Mouse (Mus musculus): ENCODE data around the gene Tle1. TPM values are rescaled to one million over a fixed set of nuclear protein-coding genes. Genes with fewer than 3 reads are reported as not detected.
A peak's percentile ranks its signal among the peaks of the same experiment; 100 is the strongest.

The Tle1 gene
- polyA plus RNA-seq, 1 experiment from 2014 or later = 40.0 TPM

DNA sequence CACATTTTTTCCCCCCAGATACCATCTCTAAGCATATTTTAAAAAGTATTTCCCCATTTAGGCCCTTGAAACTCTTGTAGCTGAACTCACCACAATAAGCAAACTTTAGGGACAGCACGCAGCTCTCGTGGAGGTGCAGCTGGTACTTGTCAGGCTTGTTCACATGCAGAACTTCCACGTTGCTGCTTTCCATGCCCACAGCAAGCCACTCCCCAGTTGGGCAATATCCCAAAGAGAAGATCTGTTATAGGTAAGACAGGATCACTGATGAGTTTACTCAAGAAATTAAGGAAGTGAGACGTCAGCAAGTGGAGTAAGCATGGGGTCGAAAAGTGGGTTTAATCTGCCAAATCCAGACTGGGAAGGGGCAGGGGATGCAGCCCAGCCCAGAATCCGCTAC lies 80.7 kb downstream of the Tle1 start:
- no peak overlapping the region for H3K9ac ChIP-seq (replicated peaks)
- WGBS = 93% methylated on average over 6 of the region's 6 CpGs
- H3K36me3 ChIP-seq = peaks cover 56% of the 10 kb centered on the region
- no peak for ATAC-seq (replicated peaks)
- no peak overlapping the region for H3K4me2 ChIP-seq (replicated peaks)
- H3K4me3 ChIP-seq = no peak overlapping the region
- H3K4me1 ChIP-seq = no peaks in the 10 kb centered on the region
- no peaks in the 10 kb centered on the region for H3K9me3 ChIP-seq
- no peak overlapping the region for H3K27ac ChIP-seq (replicated peaks)
- H3K27me3 ChIP-seq = no peaks in the 10 kb centered on the region

DNA sequence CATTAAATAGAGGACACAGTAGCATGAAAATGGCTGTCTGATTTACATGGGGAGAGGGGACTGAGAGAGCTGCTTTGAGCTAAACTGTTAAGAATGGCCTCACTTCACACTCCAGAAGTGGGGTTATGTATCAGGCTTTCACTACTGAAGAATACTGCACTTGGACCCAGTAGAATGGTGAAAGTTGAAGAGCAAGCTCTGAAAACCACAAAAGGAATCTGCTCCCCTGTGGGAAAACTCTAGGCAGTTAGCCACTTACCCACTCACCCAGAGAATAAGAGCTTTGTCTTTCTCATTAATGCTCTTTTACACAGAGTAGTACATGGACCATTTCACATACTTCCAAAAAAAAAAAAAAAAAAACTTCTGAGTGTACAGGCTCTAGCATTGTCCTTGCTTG lies 95.0 kb downstream of the Tle1 start:
- Histone ChIP-seq H3K4me2 (replicated peaks) (no peak overlapping the region), H3K4me3 (no peak overlapping the region), H3K9ac (replicated peaks) (no peak overlapping the region), H3K36me3 (peaks cover 14% of the 10 kb centered on the region), H3K27ac (replicated peaks) (peak overlapping the region; percentile 13; the same call in 1 of the 2 replicates), H3K4me1 (0 out of 2 replicates have a peak, but pooled peaks cover 3% of the 10 kb centered on the region), H3K9me3 (no peaks in the 10 kb centered on the region), H3K27me3 (no peaks in the 10 kb centered on the region)
- peak; percentile 79 for ATAC-seq (replicated peaks)

DNA sequence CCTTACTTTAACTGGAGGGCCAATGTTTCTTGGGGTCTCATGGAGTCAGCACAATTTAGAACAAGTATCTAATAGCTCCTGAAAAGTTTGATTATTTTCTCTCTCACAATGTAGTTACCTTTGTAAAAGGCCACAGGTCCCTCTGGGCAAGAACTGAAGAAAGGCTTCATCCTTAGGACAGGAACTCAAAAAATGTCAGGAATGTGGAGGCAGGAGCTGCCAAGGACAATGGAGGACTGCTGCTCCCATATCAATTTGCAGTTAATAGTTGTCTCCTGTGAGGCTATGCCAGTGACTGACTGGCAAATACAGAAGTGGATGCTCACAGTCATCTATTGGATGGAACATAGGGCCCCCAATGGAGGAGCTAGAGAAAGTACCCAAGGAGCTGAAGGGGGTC lies 96.5 kb downstream of the Tle1 start:
- Histone ChIP-seq H3K9me3 (no peaks in the 10 kb centered on the region), H3K27me3 (no peaks in the 10 kb centered on the region), H3K4me3 (no peak overlapping the region), H3K36me3 (peaks cover 13% of the 10 kb centered on the region), H3K4me1 (0 out of 2 replicates have a peak, but pooled peaks cover 3% of the 10 kb centered on the region), H3K9ac (replicated peaks) (no peak overlapping the region), H3K4me2 (replicated peaks) (no peak overlapping the region), H3K27ac (replicated peaks) (no peak overlapping the region)
- no peak for ATAC-seq (replicated peaks)

DNA sequence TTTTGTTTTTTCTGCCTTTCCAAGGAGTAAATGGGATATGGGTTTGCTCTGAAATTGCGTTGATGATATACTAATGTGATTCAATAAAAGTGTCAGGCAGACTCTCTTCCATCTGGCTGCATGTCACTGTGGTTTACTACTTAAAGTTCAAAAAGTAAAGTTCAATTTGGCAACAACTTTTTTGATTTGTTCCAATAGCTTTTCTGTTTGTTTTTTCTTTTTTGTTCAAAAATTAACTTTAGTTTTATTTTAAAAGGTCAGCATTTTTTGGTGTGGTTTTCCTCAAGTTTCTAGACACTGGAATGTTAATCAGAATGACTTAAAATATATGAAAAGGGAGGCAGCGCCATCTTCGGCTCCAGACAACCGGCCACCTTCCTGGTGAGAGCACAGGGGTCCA lies 112.9 kb downstream of the Tle1 start:
- Histone ChIP-seq H3K4me3 (no peak overlapping the region), H3K9me3 (no peaks in the 10 kb centered on the region), H3K27ac (replicated peaks) (no peak overlapping the region), H3K4me1 (no peaks in the 10 kb centered on the region), H3K36me3 (no peaks in the 10 kb centered on the region), H3K4me2 (replicated peaks) (no peak overlapping the region), H3K27me3 (no peaks in the 10 kb centered on the region), H3K9ac (replicated peaks) (no peak overlapping the region)
- 96% methylated on average over 4 of the region's 4 CpGs for WGBS
- no peak for ATAC-seq (replicated peaks)

DNA sequence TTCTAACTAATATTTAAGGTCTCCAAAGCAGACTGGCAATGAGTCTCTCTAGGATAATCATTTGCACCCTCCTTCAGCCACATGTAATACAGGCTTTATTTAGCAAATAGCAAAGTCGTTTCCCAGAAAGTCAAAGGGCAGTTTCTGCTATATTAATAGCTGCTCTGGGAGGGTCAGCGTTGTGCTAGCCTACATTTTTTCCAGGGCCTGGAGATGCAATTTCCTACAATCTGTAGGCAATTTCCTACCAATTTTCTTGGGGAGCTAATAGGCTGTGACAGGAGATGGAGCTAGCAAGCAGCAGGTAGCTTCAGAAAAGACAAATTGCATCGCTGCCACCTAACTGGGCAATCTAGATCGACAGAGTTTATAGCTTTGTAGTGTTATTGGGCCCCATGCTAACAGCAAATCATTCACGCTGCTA lies 131.6 kb downstream of the Tle1 start:
- ATAC-seq (replicated peaks) = no peak
- no peaks in the 10 kb centered on the region for H3K9me3 ChIP-seq
- H3K27ac ChIP-seq (replicated peaks) = no peak overlapping the region
- H3K4me1 ChIP-seq = no peaks in the 10 kb centered on the region
- 60% methylated on average over 5 of the region's 5 CpGs for WGBS
- H3K9ac ChIP-seq (replicated peaks) = no peak overlapping the region
- H3K4me3 ChIP-seq = no peak overlapping the region
- H3K36me3 ChIP-seq = no peaks in the 10 kb centered on the region
- no peak overlapping the region for H3K4me2 ChIP-seq (replicated peaks)
- no peaks in the 10 kb centered on the region for H3K27me3 ChIP-seq

- H3K9ac ChIP-seq (replicated peaks) = no peak overlapping the region
- no peaks in the 10 kb centered on the region for H3K36me3 ChIP-seq
- ATAC-seq (replicated peaks) = no peak
- H3K27ac ChIP-seq (replicated peaks) = no peak overlapping the region
- H3K27me3 ChIP-seq = no peaks in the 10 kb centered on the region
- H3K9me3 ChIP-seq = no peaks in the 10 kb centered on the region
- no peak overlapping the region for H3K4me3 ChIP-seq
- 64% methylated on average over 3 of the region's 3 CpGs for WGBS
- H3K4me1 ChIP-seq = no peaks in the 10 kb centered on the region
- H3K4me2 ChIP-seq (replicated peaks) = no peak overlapping the region
Observed at GRCm38 (mm10) chr4:72067937-72068336, 132.8 kb downstream of the Tle1 start.
